Mouse (Mus musculus) forebrain, postnatal 0 days (tissue): Measurements from ENCODE around the gene Fam166a. TPM values are rescaled to one million over a fixed set of nuclear protein-coding genes. Genes with fewer than 3 reads are reported as not detected.
A peak's percentile ranks its signal among the peaks of the same experiment; 100 is the strongest.

Experiments used
- ATAC-seq: fragments of 200-750 bp; cut with Nextera tagmentation; 2 replicates; pipeline ENCODE4 v1.8.0; 2017; ENCODE audit warnings: mild to moderate bottlenecking, moderate library complexity
- DNase-seq: peaks from one replicate; pipeline ENCODE4 v3.0.0-alpha.2; 2015
- H3K27ac ChIP-seq: fragments of 300-500 bp; sonication (generic); 2 replicates; pipeline ENCODE4 v1.5.1; 2014; ENCODE audit warnings: low read depth, mild to moderate bottlenecking, antibody characterized with exemption, low read length, moderate library complexity, mixed read lengths
- H3K27me3 ChIP-seq: fragments of 300-500 bp; sonication (generic); 2 replicates; pipeline ENCODE4 v1.6.1; 2014; ENCODE audit warnings: mild to moderate bottlenecking, low read length, mixed read lengths; ENCODE audit not compliant: insufficient read depth
- H3K36me3 ChIP-seq: fragments of 300-500 bp; sonication (generic); 2 replicates; pipeline ENCODE4 v1.6.1; 2014; ENCODE audit warnings: mild to moderate bottlenecking, moderate library complexity; ENCODE audit not compliant: insufficient read depth
- H3K4me1 ChIP-seq: fragments of 300-500 bp; sonication (generic); 2 replicates; pipeline ENCODE4 v1.6.1; 2014; ENCODE audit warnings: antibody characterized with exemption; ENCODE audit not compliant: insufficient read depth
- H3K4me2 ChIP-seq: fragments of 300-500 bp; sonication (generic); 2 replicates; pipeline ENCODE4 v1.6.1; 2014; ENCODE audit warnings: low read depth, mild to moderate bottlenecking, moderate library complexity
- H3K4me3 ChIP-seq: fragments of 300-500 bp; sonication (generic); 2 replicates; pipeline ENCODE4 v1.5.1; 2014; ENCODE audit warnings: low read depth, low read length, mixed read lengths
- H3K9ac ChIP-seq: fragments of 300-500 bp; sonication (generic); 2 replicates; pipeline ENCODE4 v1.6.1; 2014; ENCODE audit warnings: mild to moderate bottlenecking
- H3K9me3 ChIP-seq: fragments of 300-500 bp; sonication (generic); 2 replicates; pipeline ENCODE4 v1.6.1; 2016; ENCODE audit warnings: low read length
- CTCF ChIP-seq: sonication (generic); IDR thresholded peaks from 2 replicates; pipeline ENCODE4 v1.5.1; 2016; ENCODE audit warnings: antibody characterized with exemption, control low read depth, low read depth
- WGBS: fragments of 180-500 bp; shearing (Covaris S2); extraction: QIAGEN DNeasy Blood & Tissue Kit; methylation state at CpG from one replicate; pipeline ENCODE4 v1.1.7; 2014; 5-methylcytosine and 5-hydroxymethylcytosine counted together
- polyA plus RNA-seq: library from polyadenylated mRNA; unstranded; fragments of >200 nt; fragmentation: Nextera tagmentation; extraction: Ambion mirVana; gene quantifications from 2 replicates; pipeline ENCODE4 v1.2.1, GENCODE M21; 2015
- total RNA-seq: library from RNA; depleted of rRNA; stranded (reverse); fragments of >200 nt; gene quantifications from 2 replicates; pipeline ENCODE4 v1.2.3, GENCODE M21; 2014; rRNA removed

Gene Fam166a
- total RNA-seq, result not detected in 2 replicates
- 0.94 TPM in 1 of 2 replicates, not detected in the other for polyA plus RNA-seq

GRCm38 (mm10) chr2:25218445-25218844 lies at the start of gene Fam166a:
Gene Fam166a, plus strand, starts transcription at chr2:25218745.
- DNase-seq, result no peak
- H3K4me1 ChIP-seq, result 0 out of 2 replicates have a peak, but pooled peaks cover 3% of the 10 kb centered on the region
- no peak for TF ChIP-seq CTCF

GRCm38 (mm10) chr2:25169778-25170177 lies 48.8 kb upstream of the Fam166a start:
- H3K27me3 ChIP-seq, result no peaks in the 10 kb centered on the region
- no peak overlapping the region for H3K27ac ChIP-seq
- H3K4me1 ChIP-seq, result peaks cover 4% of the 10 kb centered on the region; the same call in 1 of the 2 replicates
- WGBS, result 19% methylated on average over 5 of the region's 5 CpGs
- ATAC-seq (no peak), DNase-seq (no peak)
- H3K9me3 ChIP-seq, result no peaks in the 10 kb centered on the region
- H3K4me2 ChIP-seq, result no peak overlapping the region
- H3K36me3 ChIP-seq, result no peaks in the 10 kb centered on the region
- H3K9ac ChIP-seq, result no peak overlapping the region
- TF ChIP-seq CTCF, result no peak
- H3K4me3 ChIP-seq, result no peak overlapping the region

More at GRCm38 (mm10) chr2:25218445-25218844, at the start of gene Fam166a:
- Histone ChIP-seq H3K27me3 (no peaks in the 10 kb centered on the region), H3K27ac (no peak within 1 kb of the TSS), H3K9me3 (no peaks in the 10 kb centered on the region), H3K36me3 (no peaks in the 10 kb centered on the region), H3K4me3 (no peak within 1 kb of the TSS), H3K9ac (no peak within 1 kb of the TSS), H3K4me2 (no peak within 1 kb of the TSS)
- no peak for ATAC-seq

- no peak for DNase-seq
- 55% methylated on average over 10 of the region's 10 CpGs for WGBS
- Histone ChIP-seq H3K9me3 (no peaks in the 10 kb centered on the region), H3K4me3 (no peak overlapping the region), H3K36me3 (no peaks in the 10 kb centered on the region), H3K4me1 (peaks cover 5% of the 10 kb centered on the region), H3K27ac (no peak overlapping the region), H3K27me3 (no peaks in the 10 kb centered on the region), H3K4me2 (no peak overlapping the region), H3K9ac (no peak overlapping the region)
- TF ChIP-seq CTCF, result no peak
- ATAC-seq, result no peak
These were observed 48.0 kb upstream of the Fam166a start for GRCm38 (mm10) chr2:25170326-25171100.

GRCm38 (mm10) chr2:25171101-25171768 lies 47.3 kb upstream of the Fam166a start:
- no peak overlapping the region for H3K4me3 ChIP-seq
- peaks cover 6% of the 10 kb centered on the region for H3K4me1 ChIP-seq
- WGBS, result 85% methylated on average over 6 of the region's 6 CpGs
- no peaks in the 10 kb centered on the region for H3K27me3 ChIP-seq
- no peak for TF ChIP-seq CTCF
- H3K36me3 ChIP-seq, result no peaks in the 10 kb centered on the region
- no peak overlapping the region for H3K27ac ChIP-seq
- no peak overlapping the region for H3K9ac ChIP-seq
- DNase-seq (no peak), ATAC-seq (no peak)
- H3K9me3 ChIP-seq, result no peaks in the 10 kb centered on the region
- no peak overlapping the region for H3K4me2 ChIP-seq

GRCm38 (mm10) chr2:25171769-25172153 lies 46.8 kb upstream of the Fam166a start:
- no peak for TF ChIP-seq CTCF
- no peak overlapping the region for H3K27ac ChIP-seq

GRCm38 (mm10) chr2:25172629-25173028 lies 45.9 kb upstream of the Fam166a start:
- no peak for DNase-seq
- no peaks in the 10 kb centered on the region for H3K36me3 ChIP-seq
- H3K4me3 ChIP-seq, result no peak overlapping the region
- ATAC-seq, result no peak
- no peak for TF ChIP-seq CTCF
- no peak overlapping the region for H3K9ac ChIP-seq
- H3K4me2 ChIP-seq, result no peak overlapping the region
- H3K4me1 ChIP-seq, result peaks cover 6% of the 10 kb centered on the region
- no peaks in the 10 kb centered on the region for H3K9me3 ChIP-seq
- 77% methylated on average over 8 of the region's 8 CpGs for WGBS
- no peaks in the 10 kb centered on the region for H3K27me3 ChIP-seq
- no peak overlapping the region for H3K27ac ChIP-seq

More at GRCm38 (mm10) chr2:25171769-25172153, 46.8 kb upstream of the Fam166a start:
- Histone ChIP-seq H3K4me1 (peaks cover 6% of the 10 kb centered on the region), H3K4me2 (no peak overlapping the region), H3K9ac (no peak overlapping the region), H3K27me3 (no peaks in the 10 kb centered on the region), H3K36me3 (no peaks in the 10 kb centered on the region), H3K9me3 (no peaks in the 10 kb centered on the region), H3K4me3 (no peak overlapping the region)
- 33% methylated on average over 1 of the region's 1 CpGs for WGBS
- ATAC-seq, result peak; percentile 9; the same call in 1 of the 2 replicates
- no peak for DNase-seq

- Histone ChIP-seq H3K4me2 (no peak overlapping the region), H3K9me3 (no peaks in the 10 kb centered on the region), H3K27ac (no peak overlapping the region), H3K4me1 (peaks cover 6% of the 10 kb centered on the region), H3K4me3 (no peak overlapping the region), H3K27me3 (no peaks in the 10 kb centered on the region), H3K9ac (no peak overlapping the region), H3K36me3 (no peaks in the 10 kb centered on the region)
- TF ChIP-seq CTCF, result no peak
- WGBS, result 98% methylated on average over 4 of the region's 4 CpGs
- DNase-seq (no peak), ATAC-seq (no peak)
These were observed 44.7 kb upstream of the Fam166a start for GRCm38 (mm10) chr2:25173821-25174220.
